Mouse (Mus musculus) granulocyte monocyte progenitor cell, adult 5-6 weeks (primary cell): ENCODE measurements around the gene Mdfi. TPM values are rescaled to one million over a fixed set of nuclear protein-coding genes. Genes with fewer than 3 reads are reported as not detected.
A peak's percentile ranks its signal among the peaks of the same experiment; 100 is the strongest.

Source experiments
- ATAC-seq: replicated peaks from 2 replicates; pipeline ENCODE4 v1.8.0; 2016; ENCODE audit warnings: mild to moderate bottlenecking, moderate TSS enrichment, inconsistent platforms; ENCODE audit not compliant: poor library complexity, severe bottlenecking
- total RNA-seq, 2 experiments: library from RNA; stranded (forward) in 1 of 2; stranded (reverse) in 1 of 2; fragments of 200-712, 200-1000 nt in 1 of 2; fragments of >200 nt in 1 of 2; fragmentation: Nextera tagmentation in 1 of 2; gene quantifications; 2 replicates each; pipeline ENCODE4 v1.2.3; 2014 to 2017

The Mdfi gene
- total RNA-seq, 2 experiments from 2014 or later: 2.7 to 3.7 TPM

DNA sequence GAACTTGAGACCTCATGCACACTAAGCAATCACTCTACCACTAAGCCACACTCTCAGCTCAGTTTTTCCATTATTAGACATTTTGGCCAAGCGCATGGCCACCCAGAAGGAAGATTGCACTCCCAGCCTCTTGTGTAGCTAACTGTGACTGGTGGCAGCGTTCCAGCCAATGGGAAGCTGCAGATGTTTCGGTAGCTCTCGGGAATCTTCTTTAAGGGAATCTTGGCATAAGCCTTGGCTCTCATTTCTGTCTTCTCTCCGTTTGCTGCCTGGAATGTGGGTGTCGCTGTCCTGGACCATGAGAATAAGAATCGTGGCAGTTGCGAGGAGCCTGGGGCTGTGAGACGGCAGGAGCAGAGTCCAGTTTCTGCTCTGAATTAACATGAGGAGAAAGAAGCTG lies 28.3 kb downstream of the Mdfi start:
- no peak for ATAC-seq

DNA sequence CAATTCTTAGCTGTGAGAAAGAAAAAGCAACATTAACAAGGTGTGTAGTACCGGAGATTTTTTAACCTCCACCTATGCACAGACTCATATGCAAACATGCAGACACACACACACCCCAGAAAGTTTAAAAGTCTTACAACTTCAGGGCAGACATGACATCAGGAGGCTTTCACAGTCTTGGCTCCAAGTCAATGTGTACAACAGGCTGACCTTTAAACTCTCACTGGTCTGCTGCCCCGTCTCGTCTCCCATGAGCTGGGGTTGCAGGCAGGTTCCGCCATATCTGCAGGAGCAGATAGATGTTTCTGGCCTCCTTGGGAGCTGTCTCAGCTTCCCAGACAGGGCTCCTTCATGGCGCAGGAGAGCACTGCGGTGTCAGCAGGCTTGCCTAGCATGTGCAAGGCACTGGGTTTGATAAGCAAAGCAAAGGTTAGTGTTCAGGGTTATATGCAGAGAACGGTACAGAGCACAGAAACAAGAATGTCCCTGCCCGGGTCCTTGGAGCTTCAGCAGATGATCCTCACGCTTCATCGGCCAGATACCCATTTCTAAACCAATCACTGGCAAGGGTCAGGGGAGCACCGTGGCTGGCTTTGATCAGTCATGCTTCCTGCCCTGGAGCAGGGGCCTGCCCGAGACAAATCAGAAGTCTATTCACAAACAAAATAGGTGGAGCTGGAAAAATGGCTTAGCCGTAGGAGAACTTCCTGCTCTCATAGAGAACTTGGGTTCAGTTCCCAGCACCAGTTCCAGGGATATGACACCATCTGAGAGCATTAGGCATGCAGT lies 29.2 kb downstream of the Mdfi start:
- ATAC-seq: no peak

- ATAC-seq: no peak
These were observed 30.8 kb downstream of the Mdfi start for GRCm38 (mm10) chr17:47803662-47804061.

GRCm38 (mm10) chr17:47802806-47803205 lies 31.7 kb downstream of the Mdfi start:
- ATAC-seq: peak; percentile 28

DNA sequence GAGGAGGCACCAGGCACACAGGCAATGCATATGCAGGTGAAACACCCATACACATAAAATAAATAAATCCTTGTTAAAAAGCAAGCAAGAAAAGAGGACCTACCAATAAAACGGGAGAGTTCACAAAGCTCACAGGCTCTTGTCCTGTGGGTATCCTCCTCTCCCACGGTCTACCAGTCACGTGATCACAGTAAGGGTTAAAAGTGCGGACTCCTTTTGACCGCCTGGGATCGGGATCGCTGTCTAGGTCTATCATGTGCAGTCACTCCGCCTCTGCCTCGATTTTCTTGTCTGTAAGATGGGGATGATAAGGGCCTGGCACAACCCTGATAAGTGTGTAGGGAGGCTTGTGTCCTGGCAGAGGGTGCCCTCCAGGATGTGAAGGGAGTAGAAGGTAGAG lies 37.1 kb downstream of the Mdfi start:
- ATAC-seq: no peak

DNA sequence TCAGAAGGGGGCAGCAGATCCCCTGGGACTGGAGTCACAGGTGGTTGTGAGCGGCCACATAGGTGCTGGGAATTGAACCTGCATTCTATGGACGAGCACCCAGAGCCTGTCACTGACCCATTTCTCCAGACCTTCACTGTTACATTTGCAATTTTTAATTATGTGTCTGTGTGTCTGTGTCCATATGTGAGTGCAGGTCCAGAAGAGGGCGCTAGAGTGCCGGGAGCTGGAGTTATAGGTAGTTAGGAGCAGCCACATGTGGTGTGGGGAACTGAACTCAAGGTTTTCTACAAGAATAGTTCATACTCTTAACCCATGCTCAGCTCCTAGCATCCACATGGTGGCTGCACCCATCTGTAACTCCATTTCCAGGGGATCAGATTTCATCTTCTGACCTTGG lies 37.5 kb downstream of the Mdfi start:
- ATAC-seq: no peak

DNA sequence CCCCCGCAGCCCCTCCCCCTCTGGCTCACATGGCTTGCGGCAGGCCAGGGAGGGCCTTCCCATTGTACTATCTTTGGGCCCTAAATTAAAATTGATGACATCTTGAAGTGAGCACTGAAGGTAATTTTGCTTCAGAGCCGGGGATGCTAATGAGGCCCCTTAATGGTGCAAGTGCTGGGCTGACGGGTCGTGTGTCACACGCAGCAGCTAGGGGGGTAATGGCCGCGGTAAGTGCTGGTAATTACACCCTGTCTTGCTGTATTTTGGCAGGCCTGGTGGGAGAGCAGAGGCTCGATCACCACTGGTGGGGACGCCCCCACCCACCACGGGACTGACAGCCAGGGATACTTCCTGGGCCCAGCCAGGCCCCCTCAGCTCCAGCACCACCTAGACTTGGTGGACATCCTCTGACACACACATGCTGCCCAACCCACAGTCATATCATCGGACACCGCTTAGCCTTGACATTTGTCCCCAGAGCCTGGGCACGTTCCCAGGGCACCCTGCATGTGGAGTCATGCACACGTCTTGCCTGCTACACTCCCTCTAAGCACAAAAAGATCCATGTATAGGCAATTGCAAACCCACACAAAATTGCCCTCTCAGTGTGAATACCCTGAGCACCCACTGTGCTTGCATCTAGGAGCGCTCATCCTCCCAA lies 38.2 kb downstream of the Mdfi start:
- ATAC-seq: no peak

- peak; percentile 58 for ATAC-seq
These were observed 39.0 kb downstream of the Mdfi start for GRCm38 (mm10) chr17:47795446-47795845.

DNA sequence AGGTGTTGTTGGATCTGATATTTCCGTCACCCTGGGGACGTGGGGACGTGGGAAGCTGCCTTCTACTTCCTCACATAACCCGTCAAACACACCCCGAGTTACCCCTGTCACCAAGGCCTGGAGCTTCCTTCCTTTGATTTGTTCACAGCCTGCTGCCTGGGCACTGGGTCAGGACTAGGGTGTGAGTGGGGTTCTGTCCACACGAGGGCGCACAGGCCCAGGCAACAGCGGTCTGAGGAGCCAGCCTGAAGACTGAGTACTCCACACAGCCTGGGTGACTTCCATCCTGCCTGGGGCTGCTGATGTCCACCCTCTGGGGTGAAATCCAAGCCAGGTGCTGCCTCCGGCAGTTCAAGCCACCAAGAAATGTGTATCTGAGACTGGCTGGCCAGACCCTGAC lies 41.1 kb downstream of the Mdfi start:
- ATAC-seq: peak; percentile 76

GRCm38 (mm10) chr17:47792098-47792863 lies 42.2 kb downstream of the Mdfi start:
- peak; percentile 65 for ATAC-seq

- no peak for ATAC-seq
These were observed 45.5 kb downstream of the Mdfi start for GRCm38 (mm10) chr17:47788996-47789395.

- ATAC-seq: no peak
These were observed 46.2 kb downstream of the Mdfi start for GRCm38 (mm10) chr17:47788306-47788705.

GRCm38 (mm10) chr17:47787632-47788031 lies 46.9 kb downstream of the Mdfi start:
- ATAC-seq: no peak

- ATAC-seq: peak; percentile 89
These were observed 50.1 kb downstream of the Mdfi start for GRCm38 (mm10) chr17:47784411-47784810.

DNA sequence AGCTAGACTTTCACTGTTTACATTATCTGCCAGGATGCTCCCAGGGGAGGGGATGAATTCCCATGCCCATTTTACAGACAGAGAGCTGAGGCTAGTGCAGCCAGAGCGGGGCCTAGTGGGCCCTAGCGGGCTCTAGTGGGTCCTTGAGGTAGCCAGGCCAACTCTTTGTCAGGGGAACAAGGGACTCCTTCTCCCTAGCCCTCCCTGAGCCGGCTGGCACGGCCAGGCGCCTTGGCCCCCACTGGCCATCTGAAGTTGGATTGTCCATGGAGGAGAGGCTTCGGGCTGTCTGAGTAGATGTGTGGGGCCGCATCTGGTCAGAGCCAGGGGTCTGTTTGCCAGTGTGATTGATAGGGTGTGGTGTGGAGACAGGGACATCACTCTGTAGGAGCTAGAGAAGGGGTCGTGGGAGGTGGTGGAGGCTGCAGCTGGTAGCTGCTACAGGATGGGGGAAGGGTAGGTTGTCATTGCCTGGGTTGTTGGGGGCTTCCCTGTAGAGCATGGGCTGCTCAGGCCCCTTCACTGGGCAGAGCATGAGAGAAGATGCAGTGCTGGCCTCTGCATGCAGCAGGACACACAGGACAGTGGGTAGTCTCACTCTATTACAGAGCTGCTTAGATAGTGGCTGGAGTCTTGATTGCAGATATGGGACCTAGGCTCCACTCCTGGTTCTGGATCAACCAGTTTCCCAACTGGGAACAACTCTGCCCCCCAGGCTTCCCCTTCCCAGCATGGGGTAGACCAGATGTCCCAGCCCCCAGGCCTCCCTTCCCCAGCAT lies 50.9 kb downstream of the Mdfi start:
- ATAC-seq: peak; percentile 11

- no peak for ATAC-seq
These were observed 52.0 kb downstream of the Mdfi start for GRCm38 (mm10) chr17:47782486-47782885.

DNA sequence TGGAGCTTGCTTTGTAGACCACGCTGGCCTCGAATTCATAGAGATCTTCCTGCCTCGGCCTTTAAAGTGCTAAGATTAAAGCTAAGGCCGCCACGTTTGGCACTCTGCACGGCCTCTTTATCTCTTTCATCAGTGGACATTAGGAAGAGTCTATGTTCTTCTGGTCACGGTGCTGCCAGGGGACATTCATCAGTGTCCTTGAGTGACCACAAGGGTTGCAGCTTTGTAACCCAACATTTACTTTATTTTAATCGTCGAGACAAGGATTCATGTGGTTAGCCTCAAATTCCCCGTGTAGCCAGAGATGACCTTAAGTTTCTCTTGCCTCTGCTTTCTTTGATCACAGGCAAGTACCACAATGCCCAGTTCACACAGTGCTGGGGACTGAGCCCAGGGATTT lies 54.0 kb downstream of the Mdfi start:
- ATAC-seq: no peak

- ATAC-seq: no peak
These were observed 57.4 kb downstream of the Mdfi start for GRCm38 (mm10) chr17:47777141-47777540.

DNA sequence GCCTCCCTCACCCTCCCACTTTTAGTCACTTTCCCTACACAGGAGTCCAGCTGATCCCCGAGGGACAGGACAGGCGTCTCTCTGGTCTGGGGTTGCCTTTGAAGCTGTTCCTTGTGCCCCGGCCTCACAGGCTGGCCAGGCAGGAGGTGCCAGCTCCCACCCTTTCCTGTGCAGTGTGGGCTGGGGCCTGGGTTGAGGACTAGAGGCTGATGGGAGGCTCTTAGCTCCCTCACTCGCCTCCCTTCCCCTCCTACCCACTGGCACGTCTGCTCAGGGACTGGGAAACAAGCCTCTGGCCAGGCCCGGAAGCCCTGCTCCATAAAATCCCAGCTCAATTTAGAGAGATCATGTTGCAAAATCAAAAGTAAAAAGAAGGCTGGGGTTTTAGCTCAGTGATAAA lies 60.9 kb downstream of the Mdfi start:
- no peak for ATAC-seq
